Mouse (Mus musculus) macrophage (primary cell): ENCODE measurements at regions not wholly inside any gene's neighbourhood (a gene's known extent, or its start where the extent isn't known, plus 50 kb on each side); places are given as distances from the start of the nearest gene placed in this dataset.
A peak's percentile ranks its signal among the peaks of the same experiment; 100 is the strongest.

Experiments
- H3K27ac ChIP-seq: fragments of 350-480 bp; formaldehyde crosslinking; 2 replicates; pipeline ENCODE4 v1.9.0; 2021
- H3K36me3 ChIP-seq: fragments of 350-480 bp; formaldehyde crosslinking; 2 replicates; pipeline ENCODE4 v1.9.0; 2021; ENCODE audit errors: inconsistent target
- H3K4me3 ChIP-seq: fragments of 350-480 bp; formaldehyde crosslinking; 2 replicates; pipeline ENCODE4 v1.9.0; 2021; ENCODE audit errors: inconsistent target
- H3K79me2 ChIP-seq: fragments of 350-480 bp; formaldehyde crosslinking; 2 replicates; pipeline ENCODE4 v1.9.0; 2021; ENCODE audit errors: inconsistent target
- whole genome bisulfite sequencing: methylation state at CpG from one replicate; pipeline ENCODE4 v1.1.7; 2026; ENCODE audit warnings: inconsistent platforms; ENCODE audit not compliant: missing documents; 5-methylcytosine and 5-hydroxymethylcytosine counted together

DNA sequence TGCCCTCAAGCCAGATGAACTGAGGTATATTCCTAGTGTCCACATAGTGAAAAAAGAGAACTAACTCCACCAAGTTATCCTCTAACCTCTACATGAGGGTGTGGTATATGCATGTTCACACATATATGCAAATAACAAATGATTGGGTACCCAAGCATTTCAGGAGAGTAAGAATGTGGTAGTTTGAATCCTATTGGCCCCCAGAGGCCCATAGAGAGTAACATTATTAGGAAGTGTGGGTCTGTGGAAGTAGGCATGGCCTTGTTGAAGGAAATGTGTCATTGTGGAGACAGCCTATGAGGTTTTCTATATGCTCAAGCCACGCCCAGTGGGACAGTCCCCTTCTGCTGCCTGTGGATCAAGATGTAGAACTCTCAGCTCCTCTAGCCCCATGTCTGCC lies 125.6 kb upstream of the Mbnl1 start:
- Histone ChIP-seq H3K79me2 (no peaks in the 10 kb centered on the region), H3K27ac (no peak overlapping the region), H3K4me3 (no peak overlapping the region), H3K36me3 (no peaks in the 10 kb centered on the region)
- WGBS = 85% methylated on average over 1 of the region's 1 CpGs

GRCm38 (mm10) chr3:60371176-60371965 lies 101.3 kb upstream of the Mbnl1 start:
- 93% methylated on average over 2 of the region's 2 CpGs for WGBS
- H3K27ac ChIP-seq = no peak overlapping the region

GRCm38 (mm10) chr3:60373662-60374061 lies 99.0 kb upstream of the Mbnl1 start:
- 0% methylated on average over 1 of the region's 1 CpGs for WGBS
- H3K36me3 ChIP-seq = no peaks in the 10 kb centered on the region

More at GRCm38 (mm10) chr3:60371176-60371965, 101.3 kb upstream of the Mbnl1 start:
- no peaks in the 10 kb centered on the region for H3K36me3 ChIP-seq
- H3K4me3 ChIP-seq = no peak overlapping the region
- H3K79me2 ChIP-seq = no peaks in the 10 kb centered on the region

GRCm38 (mm10) chr3:60388593-60388992 lies 84.0 kb upstream of the Mbnl1 start:
- no peak overlapping the region for H3K4me3 ChIP-seq
- no peaks in the 10 kb centered on the region for H3K36me3 ChIP-seq
- H3K79me2 ChIP-seq = no peaks in the 10 kb centered on the region
- no peak overlapping the region for H3K27ac ChIP-seq
- WGBS = 85% methylated on average over 2 of the region's 2 CpGs

More at GRCm38 (mm10) chr3:60373662-60374061, 99.0 kb upstream of the Mbnl1 start:
- H3K27ac ChIP-seq = no peak overlapping the region
- H3K4me3 ChIP-seq = no peak overlapping the region
- no peaks in the 10 kb centered on the region for H3K79me2 ChIP-seq

- Histone ChIP-seq H3K79me2 (no peaks in the 10 kb centered on the region), H3K27ac (no peak overlapping the region), H3K36me3 (no peaks in the 10 kb centered on the region), H3K4me3 (no peak overlapping the region)
- 96% methylated on average over 2 of the region's 2 CpGs for WGBS
Measured at GRCm38 (mm10) chr3:60389032-60389431, 83.6 kb upstream of the Mbnl1 start.

- Histone ChIP-seq H3K27ac (no peak overlapping the region), H3K4me3 (no peak overlapping the region), H3K79me2 (no peaks in the 10 kb centered on the region), H3K36me3 (no peaks in the 10 kb centered on the region)
- WGBS = 45% methylated on average over 4 of the region's 4 CpGs
Measured at GRCm38 (mm10) chr3:60395299-60395698, 77.3 kb upstream of the Mbnl1 start.

- H3K27ac ChIP-seq = no peak overlapping the region
- H3K36me3 ChIP-seq = no peaks in the 10 kb centered on the region
- H3K4me3 ChIP-seq = no peak overlapping the region
- 93% methylated on average over 3 of the region's 3 CpGs for WGBS
- no peaks in the 10 kb centered on the region for H3K79me2 ChIP-seq
Measured at GRCm38 (mm10) chr3:60396971-60397370, 75.7 kb upstream of the Mbnl1 start.

DNA sequence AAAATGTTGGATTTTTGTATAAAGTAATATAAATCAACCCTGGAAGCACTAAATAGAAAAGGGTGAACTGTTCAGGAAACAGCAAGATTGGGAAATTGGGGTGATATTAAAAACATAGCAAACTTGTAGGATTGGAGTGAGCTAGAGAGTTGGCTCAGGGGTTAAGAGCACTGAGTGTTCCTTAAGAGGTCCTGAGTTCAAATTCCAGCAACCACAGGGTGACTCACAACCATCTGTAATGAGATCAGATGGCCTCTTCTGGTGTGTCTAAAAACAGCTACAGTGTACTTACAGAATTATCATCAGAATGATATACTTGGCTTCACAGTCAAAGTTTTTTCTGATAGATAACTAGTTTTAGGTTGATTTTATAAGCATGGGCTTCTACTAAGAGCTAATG lies 73.8 kb upstream of the Mbnl1 start:
- no peak overlapping the region for H3K27ac ChIP-seq
- H3K79me2 ChIP-seq = no peaks in the 10 kb centered on the region
- H3K4me3 ChIP-seq = no peak overlapping the region
- H3K36me3 ChIP-seq = no peaks in the 10 kb centered on the region

DNA sequence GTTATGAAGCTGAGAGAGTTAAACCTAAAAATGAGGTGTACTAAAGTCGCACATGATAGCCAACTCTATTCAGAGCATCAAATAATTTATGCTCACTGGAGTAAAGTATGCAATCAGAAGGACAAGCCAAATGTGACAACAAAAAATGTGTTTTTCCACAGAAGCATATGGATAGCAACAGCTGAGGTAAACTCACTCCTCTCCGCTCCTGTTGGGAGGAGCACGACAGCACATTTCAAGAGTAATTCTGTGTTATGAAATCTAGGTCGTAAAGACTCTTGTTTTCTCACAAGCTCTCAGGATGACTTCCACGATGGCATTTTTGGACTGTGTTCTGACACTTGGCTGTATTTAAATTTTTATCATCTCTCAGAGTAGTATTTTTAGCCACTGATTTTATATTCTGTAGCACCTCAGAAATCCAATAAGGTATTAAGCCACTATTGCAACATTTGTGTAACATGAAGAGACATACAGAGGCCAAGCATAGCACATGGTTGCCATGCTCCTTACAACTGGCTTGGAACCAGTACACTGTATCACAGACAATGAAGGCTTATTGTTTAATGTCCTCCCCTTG lies 70.3 kb upstream of the Mbnl1 start:
- Histone ChIP-seq H3K27ac (no peak overlapping the region), H3K79me2 (no peaks in the 10 kb centered on the region), H3K4me3 (no peak overlapping the region), H3K36me3 (no peaks in the 10 kb centered on the region)
- whole genome bisulfite sequencing = 94% methylated on average over 5 of the region's 5 CpGs

DNA sequence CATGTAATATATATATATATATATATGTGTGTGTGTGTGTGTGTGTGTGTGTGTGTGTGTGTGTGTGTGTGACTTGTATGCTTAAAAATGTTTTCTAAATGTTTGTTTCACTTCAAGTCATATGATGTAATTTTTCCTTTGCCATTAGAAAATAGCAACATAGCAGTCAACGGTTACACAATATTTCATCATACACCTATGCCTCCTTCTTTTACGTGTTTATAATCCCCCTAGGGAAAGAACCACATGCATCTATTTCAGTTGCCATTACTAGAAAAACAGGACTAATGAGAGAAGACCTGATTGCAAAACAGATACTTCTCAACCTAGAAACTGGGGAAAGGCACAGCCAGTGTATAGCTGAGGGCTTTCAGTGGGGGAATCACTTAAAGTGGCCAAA lies 65.2 kb upstream of the Mbnl1 start:
- 19% methylated on average over 2 of the region's 2 CpGs for WGBS
- H3K79me2 ChIP-seq = no peaks in the 10 kb centered on the region
- no peak overlapping the region for H3K4me3 ChIP-seq
- H3K27ac ChIP-seq = peak overlapping the region; percentile 91
- no peaks in the 10 kb centered on the region for H3K36me3 ChIP-seq

- no peaks in the 10 kb centered on the region for H3K36me3 ChIP-seq
- no peaks in the 10 kb centered on the region for H3K79me2 ChIP-seq
- no peak overlapping the region for H3K4me3 ChIP-seq
- 40% methylated on average over 1 of the region's 1 CpGs for WGBS
- peak overlapping the region; percentile 91 for H3K27ac ChIP-seq
Measured at GRCm38 (mm10) chr3:60407906-60408305, 64.7 kb upstream of the Mbnl1 start.

DNA sequence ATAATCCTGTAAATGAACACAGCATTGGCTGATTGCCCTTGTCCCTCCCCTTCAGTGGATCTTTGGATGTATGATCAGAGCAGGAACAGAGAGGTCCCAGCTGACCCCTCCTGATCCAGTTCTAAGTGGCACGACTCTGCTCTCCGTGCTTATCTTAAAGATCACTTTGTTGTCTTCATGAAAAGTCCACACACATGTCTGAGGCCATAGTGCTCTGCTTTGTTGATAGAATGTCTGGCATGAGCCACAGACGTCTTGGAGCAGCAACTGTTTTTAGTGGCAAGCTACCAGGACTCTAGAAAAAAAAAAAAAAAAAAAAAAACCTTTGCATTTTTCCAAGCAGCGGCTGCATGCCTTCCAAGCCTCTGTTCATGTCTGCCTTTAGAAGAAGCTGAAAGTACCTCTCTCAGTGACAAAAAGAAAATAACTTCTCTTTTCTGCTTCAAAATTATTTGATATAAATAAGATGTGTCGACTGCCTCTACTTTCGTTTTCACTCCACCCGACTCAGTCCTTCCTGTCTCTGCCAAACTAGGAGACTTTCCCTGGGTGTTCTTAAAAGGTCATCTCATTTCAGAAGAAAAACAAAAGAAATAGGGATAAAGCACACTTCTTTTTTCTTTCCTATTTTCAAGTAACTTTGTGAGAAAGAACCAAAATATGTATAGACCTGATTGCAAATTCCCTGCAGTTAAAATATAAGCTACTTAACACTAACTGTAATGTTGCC lies 63.9 kb upstream of the Mbnl1 start:
- H3K4me3 ChIP-seq = peak overlapping the region; percentile 28
- no peaks in the 10 kb centered on the region for H3K79me2 ChIP-seq
- WGBS = 2% methylated on average over 7 of the region's 7 CpGs
- no peaks in the 10 kb centered on the region for H3K36me3 ChIP-seq
- H3K27ac ChIP-seq = peak overlapping the region; percentile 91

DNA sequence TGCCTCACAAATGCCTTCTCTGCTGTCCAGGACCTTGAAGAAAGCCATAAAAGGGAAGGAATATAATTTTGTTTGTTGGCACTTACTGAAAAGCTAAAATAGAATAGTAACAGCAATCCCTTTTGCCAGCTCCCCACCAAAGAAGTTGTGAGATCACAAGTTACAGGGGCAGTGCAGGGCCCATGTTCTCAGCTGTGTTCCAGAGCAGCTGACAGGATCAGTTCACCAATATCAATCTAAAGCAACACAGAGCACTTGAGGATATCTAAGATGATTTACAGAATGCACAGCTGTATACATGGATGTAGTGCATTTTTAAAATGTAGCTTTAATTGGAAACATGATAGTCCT lies 63.4 kb upstream of the Mbnl1 start:
- H3K36me3 ChIP-seq = no peaks in the 10 kb centered on the region
- H3K79me2 ChIP-seq = no peaks in the 10 kb centered on the region
- peak overlapping the region; percentile 91 for H3K27ac ChIP-seq
- peak overlapping the region; percentile 28 for H3K4me3 ChIP-seq

GRCm38 (mm10) chr3:60411746-60412145 lies 60.9 kb upstream of the Mbnl1 start:
- WGBS = 30% methylated on average over 1 of the region's 1 CpGs
- no peak overlapping the region for H3K27ac ChIP-seq
- H3K79me2 ChIP-seq = no peaks in the 10 kb centered on the region
- H3K4me3 ChIP-seq = no peak overlapping the region
- H3K36me3 ChIP-seq = no peaks in the 10 kb centered on the region

GRCm38 (mm10) chr3:60412206-60412605 lies 60.4 kb upstream of the Mbnl1 start:
- H3K79me2 ChIP-seq = no peaks in the 10 kb centered on the region
- H3K36me3 ChIP-seq = no peaks in the 10 kb centered on the region
- no peak overlapping the region for H3K4me3 ChIP-seq
- H3K27ac ChIP-seq = no peak overlapping the region
